Mouse (Mus musculus): ENCODE data around the gene Rae1. TPM values are rescaled to one million over a fixed set of nuclear protein-coding genes. Genes with fewer than 3 reads are reported as not detected.

The Rae1 gene
- polyA plus RNA-seq, 1 experiment from 2014 or later = 155 TPM

DNA sequence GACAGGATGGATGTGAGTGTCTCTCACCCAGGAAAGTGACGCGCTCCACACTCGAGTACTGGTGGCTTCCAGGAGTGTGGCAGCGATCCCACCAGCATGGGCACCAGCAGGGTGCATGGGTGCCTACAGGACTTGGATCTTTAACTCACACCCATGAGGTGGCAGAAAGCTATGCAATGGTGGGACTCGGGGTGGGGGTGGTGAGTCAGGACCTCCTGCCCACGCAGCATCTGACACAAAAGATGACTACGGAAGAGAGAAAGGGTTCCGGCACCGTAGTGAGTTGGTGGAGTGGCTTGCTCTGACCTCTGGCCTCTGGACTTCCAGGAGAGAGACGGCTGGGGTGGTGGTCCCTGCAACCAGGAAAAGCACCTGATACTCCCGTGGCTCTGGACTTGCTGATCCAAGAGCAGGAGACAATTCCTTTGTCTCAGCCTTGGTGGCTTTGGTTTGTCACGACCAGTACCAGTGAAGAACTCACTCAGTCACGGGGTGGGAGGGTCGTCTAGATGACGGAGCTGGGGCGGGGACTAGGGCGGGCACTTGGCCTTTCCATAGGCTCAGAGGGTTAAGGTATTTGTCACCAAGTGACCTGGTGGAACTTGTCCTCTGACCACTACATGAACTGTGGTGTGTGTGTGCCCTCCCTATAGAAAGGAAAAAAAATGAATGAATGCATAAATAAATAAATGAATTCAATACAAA, 48.3 kb downstream of the Rae1 start:
- Histone ChIP-seq H3K9ac (replicated peaks; ENCODE audit: low read length) (no peak overlapping the region), H3K4me1 (ENCODE audit: control insufficient read depth, insufficient read depth, low read length) (peaks cover 2% of the 10 kb centered on the region; the same call in 1 of the 2 replicates), H3K36me3 (replicated peaks; ENCODE audit: control insufficient read depth, insufficient read depth, low read depth, low read length) (no peaks in the 10 kb centered on the region), H3K4me2 (ENCODE audit: low read depth, low read length) (no peak overlapping the region), H3K4me3 (ENCODE audit: low read depth, low read length) (no peak overlapping the region), H3K9me3 (replicated peaks; ENCODE audit: control insufficient read depth, low read length) (no peaks in the 10 kb centered on the region), H3K27ac (replicated peaks; ENCODE audit: low read depth, low read length) (no peak overlapping the region), H3K27me3 (ENCODE audit: control insufficient read depth, insufficient read depth, low read length) (no peaks in the 10 kb centered on the region)
- DNase-seq (ENCODE audit: low spot score) (no peak), ATAC-seq (replicated peaks; ENCODE audit: insufficient number of reproducible peaks, low FRiP score, low TSS enrichment, low read depth) (no peak)
- 48% methylated on average over 17 of the region's 17 CpGs for WGBS

DNA sequence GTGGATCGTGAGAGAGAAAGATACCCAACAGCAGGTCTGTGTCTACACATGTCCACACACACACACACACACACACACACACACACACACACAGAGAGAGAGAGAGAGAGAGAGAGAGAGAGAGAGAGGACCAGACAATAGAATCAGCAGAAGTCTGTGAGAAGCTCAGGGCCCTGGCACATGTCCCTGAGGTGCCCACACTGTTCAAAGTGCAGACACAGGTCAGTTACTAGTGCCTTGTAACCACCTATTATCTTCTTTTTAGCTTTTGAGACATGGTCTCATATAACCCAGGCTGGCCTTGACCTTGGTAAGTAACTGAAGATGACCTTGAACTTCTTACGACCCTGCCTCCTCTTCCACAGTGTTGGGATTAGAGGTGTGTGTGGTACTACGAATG, 49.3 kb downstream of the Rae1 start:
- WGBS = 82% methylated on average over 3 of the region's 3 CpGs
- no peak for ATAC-seq (replicated peaks; ENCODE audit: insufficient number of reproducible peaks, low FRiP score, low TSS enrichment, low read depth)
- Histone ChIP-seq H3K4me2 (ENCODE audit: low read depth, low read length) (no peak overlapping the region), H3K4me3 (ENCODE audit: low read depth, low read length) (no peak overlapping the region), H3K9me3 (replicated peaks; ENCODE audit: control insufficient read depth, low read length) (no peaks in the 10 kb centered on the region), H3K9ac (replicated peaks; ENCODE audit: low read length) (no peak overlapping the region), H3K4me1 (ENCODE audit: control insufficient read depth, insufficient read depth, low read length) (peaks cover 2% of the 10 kb centered on the region; the same call in 1 of the 2 replicates), H3K27ac (replicated peaks; ENCODE audit: low read depth, low read length) (no peak overlapping the region), H3K36me3 (replicated peaks; ENCODE audit: control insufficient read depth, insufficient read depth, low read depth, low read length) (no peaks in the 10 kb centered on the region), H3K27me3 (ENCODE audit: control insufficient read depth, insufficient read depth, low read length) (no peaks in the 10 kb centered on the region)
- no peak for DNase-seq (ENCODE audit: low spot score)

GRCm38 (mm10) chr2:173049817-173050216, 49.9 kb downstream of the Rae1 start:
- Histone ChIP-seq H3K4me2 (ENCODE audit: low read depth, low read length) (no peak overlapping the region), H3K27ac (replicated peaks; ENCODE audit: low read depth, low read length) (no peak overlapping the region), H3K9me3 (replicated peaks; ENCODE audit: control insufficient read depth, low read length) (no peaks in the 10 kb centered on the region), H3K36me3 (replicated peaks; ENCODE audit: control insufficient read depth, insufficient read depth, low read depth, low read length) (no peaks in the 10 kb centered on the region), H3K27me3 (ENCODE audit: control insufficient read depth, insufficient read depth, low read length) (no peaks in the 10 kb centered on the region), H3K9ac (replicated peaks; ENCODE audit: low read length) (no peak overlapping the region), H3K4me1 (ENCODE audit: control insufficient read depth, insufficient read depth, low read length) (peaks cover 2% of the 10 kb centered on the region; the same call in 1 of the 2 replicates), H3K4me3 (ENCODE audit: low read depth, low read length) (no peak overlapping the region)
- ATAC-seq (replicated peaks; ENCODE audit: insufficient number of reproducible peaks, low FRiP score, low TSS enrichment, low read depth) (no peak), DNase-seq (ENCODE audit: low spot score) (no peak)
- 47% methylated on average over 6 of the region's 6 CpGs for WGBS

- Histone ChIP-seq H3K4me3 (ENCODE audit: low read depth, low read length) (no peak overlapping the region), H3K27me3 (ENCODE audit: control insufficient read depth, insufficient read depth, low read length) (no peaks in the 10 kb centered on the region), H3K9me3 (replicated peaks; ENCODE audit: control insufficient read depth, low read length) (no peaks in the 10 kb centered on the region), H3K36me3 (replicated peaks; ENCODE audit: control insufficient read depth, insufficient read depth, low read depth, low read length) (no peaks in the 10 kb centered on the region), H3K27ac (replicated peaks; ENCODE audit: low read depth, low read length) (no peak overlapping the region), H3K4me2 (ENCODE audit: low read depth, low read length) (no peak overlapping the region), H3K4me1 (ENCODE audit: control insufficient read depth, insufficient read depth, low read length) (peaks cover 2% of the 10 kb centered on the region; the same call in 1 of the 2 replicates), H3K9ac (replicated peaks; ENCODE audit: low read length) (no peak overlapping the region)
- 31% methylated on average over 8 of the region's 8 CpGs for WGBS
- ATAC-seq (replicated peaks; ENCODE audit: insufficient number of reproducible peaks, low FRiP score, low TSS enrichment, low read depth) (no peak), DNase-seq (ENCODE audit: low spot score) (no peak)
Observed at GRCm38 (mm10) chr2:173050604-173051382, 50.9 kb downstream of the Rae1 start.

DNA sequence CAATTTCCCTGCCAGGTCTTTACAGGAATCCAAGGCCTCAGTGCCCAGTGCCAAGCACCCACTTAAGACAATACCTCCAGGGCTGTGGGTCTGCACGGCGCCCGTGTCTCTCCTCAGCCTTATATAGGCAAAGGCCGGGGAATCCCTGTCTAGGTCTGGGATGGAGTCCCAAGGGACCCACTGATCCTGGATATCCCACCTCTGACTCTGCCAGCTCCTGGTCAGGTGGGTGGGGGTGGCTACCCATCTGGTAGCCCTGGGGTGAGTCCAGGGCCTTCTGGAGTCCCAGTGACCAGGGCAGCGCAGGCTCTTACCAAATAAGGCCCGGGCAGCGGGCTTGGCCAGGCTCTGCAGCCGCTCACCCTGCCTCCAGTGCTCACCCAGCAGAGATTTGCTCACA, 53.0 kb downstream of the Rae1 start:
- WGBS = 90% methylated on average over 8 of the region's 8 CpGs
- Histone ChIP-seq H3K4me3 (ENCODE audit: low read depth, low read length) (no peak overlapping the region), H3K27me3 (ENCODE audit: control insufficient read depth, insufficient read depth, low read length) (no peaks in the 10 kb centered on the region), H3K36me3 (replicated peaks; ENCODE audit: control insufficient read depth, insufficient read depth, low read depth, low read length) (no peaks in the 10 kb centered on the region), H3K4me2 (ENCODE audit: low read depth, low read length) (no peak overlapping the region), H3K9ac (replicated peaks; ENCODE audit: low read length) (no peak overlapping the region), H3K4me1 (ENCODE audit: control insufficient read depth, insufficient read depth, low read length) (peaks cover 2% of the 10 kb centered on the region; the same call in 1 of the 2 replicates), H3K9me3 (replicated peaks; ENCODE audit: control insufficient read depth, low read length) (no peaks in the 10 kb centered on the region), H3K27ac (replicated peaks; ENCODE audit: low read depth, low read length) (no peak overlapping the region)
- DNase-seq (ENCODE audit: low spot score) (no peak), ATAC-seq (replicated peaks; ENCODE audit: insufficient number of reproducible peaks, low FRiP score, low TSS enrichment, low read depth) (no peak)

DNA sequence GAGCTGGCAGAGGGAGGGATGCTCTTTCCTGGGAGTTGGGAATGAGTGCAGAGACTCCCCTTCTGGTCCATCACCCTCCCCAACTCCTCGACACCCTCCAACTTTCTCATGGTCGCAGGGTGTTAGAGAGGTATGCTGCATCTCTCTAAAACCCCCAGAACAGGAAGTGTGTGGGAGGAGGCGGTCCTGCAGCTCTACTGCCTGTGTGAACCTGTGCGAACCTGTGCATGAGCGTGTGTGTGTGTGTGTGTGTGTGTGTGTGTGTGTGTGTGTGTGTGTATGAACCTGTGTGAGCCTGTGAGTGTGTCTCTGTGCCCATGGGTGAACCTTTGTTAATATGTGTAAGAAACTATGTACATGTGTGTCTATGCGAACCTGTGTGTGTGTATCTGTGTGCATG, 53.9 kb downstream of the Rae1 start:
- no peak overlapping the region for H3K4me2 ChIP-seq (ENCODE audit: low read depth, low read length)
- no peak overlapping the region for H3K9ac ChIP-seq (replicated peaks; ENCODE audit: low read length)
- peaks cover 2% of the 10 kb centered on the region; the same call in 1 of the 2 replicates for H3K4me1 ChIP-seq (ENCODE audit: control insufficient read depth, insufficient read depth, low read length)
- no peaks in the 10 kb centered on the region for H3K36me3 ChIP-seq (replicated peaks; ENCODE audit: control insufficient read depth, insufficient read depth, low read depth, low read length)
- no peak overlapping the region for H3K4me3 ChIP-seq (ENCODE audit: low read depth, low read length)
- H3K27ac ChIP-seq (replicated peaks; ENCODE audit: low read depth, low read length) = no peak overlapping the region
- no peaks in the 10 kb centered on the region for H3K27me3 ChIP-seq (ENCODE audit: control insufficient read depth, insufficient read depth, low read length)
- DNase-seq (ENCODE audit: low spot score) (no peak), ATAC-seq (replicated peaks; ENCODE audit: insufficient number of reproducible peaks, low FRiP score, low TSS enrichment, low read depth) (no peak)
- H3K9me3 ChIP-seq (replicated peaks; ENCODE audit: control insufficient read depth, low read length) = no peaks in the 10 kb centered on the region
- WGBS = 80% methylated on average over 6 of the region's 6 CpGs

- ATAC-seq (replicated peaks; ENCODE audit: insufficient number of reproducible peaks, low FRiP score, low TSS enrichment, low read depth) (no peak), DNase-seq (ENCODE audit: low spot score) (no peak)
- Histone ChIP-seq H3K27ac (replicated peaks; ENCODE audit: low read depth, low read length) (no peak overlapping the region), H3K9ac (replicated peaks; ENCODE audit: low read length) (no peak overlapping the region), H3K36me3 (replicated peaks; ENCODE audit: control insufficient read depth, insufficient read depth, low read depth, low read length) (no peaks in the 10 kb centered on the region), H3K27me3 (ENCODE audit: control insufficient read depth, insufficient read depth, low read length) (no peaks in the 10 kb centered on the region), H3K4me1 (ENCODE audit: control insufficient read depth, insufficient read depth, low read length) (no peaks in the 10 kb centered on the region), H3K4me3 (ENCODE audit: low read depth, low read length) (no peak overlapping the region), H3K9me3 (replicated peaks; ENCODE audit: control insufficient read depth, low read length) (no peaks in the 10 kb centered on the region), H3K4me2 (ENCODE audit: low read depth, low read length) (no peak overlapping the region)
- 85% methylated on average over 10 of the region's 10 CpGs for WGBS
Observed at GRCm38 (mm10) chr2:173056303-173056881, 56.5 kb downstream of the Rae1 start.

- Histone ChIP-seq H3K4me2 (ENCODE audit: low read depth, low read length) (no peak overlapping the region), H3K4me3 (ENCODE audit: low read depth, low read length) (no peak overlapping the region), H3K36me3 (replicated peaks; ENCODE audit: control insufficient read depth, insufficient read depth, low read depth, low read length) (no peaks in the 10 kb centered on the region), H3K9ac (replicated peaks; ENCODE audit: low read length) (no peak overlapping the region), H3K27ac (replicated peaks; ENCODE audit: low read depth, low read length) (no peak overlapping the region), H3K27me3 (ENCODE audit: control insufficient read depth, insufficient read depth, low read length) (no peaks in the 10 kb centered on the region), H3K9me3 (replicated peaks; ENCODE audit: control insufficient read depth, low read length) (no peaks in the 10 kb centered on the region), H3K4me1 (ENCODE audit: control insufficient read depth, insufficient read depth, low read length) (peaks cover 3% of the 10 kb centered on the region; the same call in 1 of the 2 replicates)
- DNase-seq (ENCODE audit: low spot score) (no peak), ATAC-seq (replicated peaks; ENCODE audit: insufficient number of reproducible peaks, low FRiP score, low TSS enrichment, low read depth) (no peak)
- 74% methylated on average over 11 of the region's 11 CpGs for WGBS
Observed at GRCm38 (mm10) chr2:173056882-173057315, 57.0 kb downstream of the Rae1 start.
